Mouse (Mus musculus): Measurements from ENCODE around the gene Slc35b4. TPM values are rescaled to one million over a fixed set of nuclear protein-coding genes. Genes with fewer than 3 reads are reported as not detected.

Gene Slc35b4
- total and polyA plus RNA-seq, 3 experiments: 1.1 to 20.0 (median 16.7) TPM

GRCm38 (mm10) chr6:34194981-34195380, 18.1 kb upstream of the Slc35b4 start:
- no peak for ATAC-seq (ENCODE audit: extremely low read depth, insufficient number of reproducible peaks, low FRiP score, poor library complexity, severe bottlenecking)
- Histone ChIP-seq H3K4me1 (ENCODE audit: insufficient read depth, low read depth, low read length) (no peaks in the 10 kb centered on the region), H3K4me3 (ENCODE audit: low read depth, low read length) (no peak overlapping the region), H3K36me3 (replicated peaks) (no peaks in the 10 kb centered on the region), H3K27me3 (ENCODE audit: insufficient read depth, low read length) (peaks cover 22% of the 10 kb centered on the region), H3K9me3 (replicated peaks) (no peaks in the 10 kb centered on the region)
- DNase-seq (ENCODE audit: low spot score): no peak
- TF ChIP-seq POLR2AphosphoS5 (IDR thresholded peaks at IDR 0.05; ENCODE audit: insufficient replicate concordance, low read depth, low read length) (no peak), GATA1 (IDR thresholded peaks at IDR 0.05; ENCODE audit: borderline replicate concordance, low read length) (no peak), GATA2 (IDR thresholded peaks at IDR 0.05; ENCODE audit: borderline replicate concordance, low read depth, low read length) (no peak), TAL1 (conservative IDR thresholded peaks at IDR 0.05; ENCODE audit: low read depth, low read length) (no peak), CTCF (IDR thresholded peaks at IDR 0.05; ENCODE audit: low read depth, low read length) (no peak; the same call in 1 of the 2 replicates)

GRCm38 (mm10) chr6:34193708-34194475, 17.0 kb upstream of the Slc35b4 start:
- peaks cover 12% of the 10 kb centered on the region for H3K27me3 ChIP-seq (ENCODE audit: insufficient read depth, low read length)
- no peaks in the 10 kb centered on the region for H3K36me3 ChIP-seq (replicated peaks)
- ATAC-seq (ENCODE audit: extremely low read depth, insufficient number of reproducible peaks, low FRiP score, poor library complexity, severe bottlenecking) (no peak), DNase-seq (ENCODE audit: low spot score) (peak; percentile 29)
- no peaks in the 10 kb centered on the region for H3K9me3 ChIP-seq (replicated peaks)
- TF ChIP-seq POLR2AphosphoS5 (IDR thresholded peaks at IDR 0.05; ENCODE audit: insufficient replicate concordance, low read depth, low read length) (no peak), CTCF (IDR thresholded peaks at IDR 0.05; ENCODE audit: low read depth, low read length) (peak; percentile 79)
- H3K4me1 ChIP-seq (ENCODE audit: insufficient read depth, low read depth, low read length): no peaks in the 10 kb centered on the region
- no peak overlapping the region for H3K4me3 ChIP-seq (ENCODE audit: low read depth, low read length)

GRCm38 (mm10) chr6:34191401-34191800, 14.5 kb upstream of the Slc35b4 start:
- ATAC-seq (ENCODE audit: extremely low read depth, insufficient number of reproducible peaks, low FRiP score, poor library complexity, severe bottlenecking) (no peak), DNase-seq (ENCODE audit: low spot score) (no peak)
- no peaks in the 10 kb centered on the region for H3K4me1 ChIP-seq (ENCODE audit: insufficient read depth, low read depth, low read length)
- H3K36me3 ChIP-seq (replicated peaks): no peaks in the 10 kb centered on the region
- H3K9me3 ChIP-seq (replicated peaks): no peaks in the 10 kb centered on the region
- TF ChIP-seq GATA2 (IDR thresholded peaks at IDR 0.05; ENCODE audit: borderline replicate concordance, low read depth, low read length): no peak
- TF ChIP-seq POLR2AphosphoS5 (IDR thresholded peaks at IDR 0.05; ENCODE audit: insufficient replicate concordance, low read depth, low read length): no peak
- TF ChIP-seq TAL1 (conservative IDR thresholded peaks at IDR 0.05; ENCODE audit: low read depth, low read length): no peak
- no peak for TF ChIP-seq CTCF (IDR thresholded peaks at IDR 0.05; ENCODE audit: low read depth, low read length)
- TF ChIP-seq GATA1 (IDR thresholded peaks at IDR 0.05; ENCODE audit: borderline replicate concordance, low read length): no peak
- peaks cover 4% of the 10 kb centered on the region; the same call in 1 of the 2 replicates for H3K27me3 ChIP-seq (ENCODE audit: insufficient read depth, low read length)
- no peak overlapping the region for H3K4me3 ChIP-seq (ENCODE audit: low read depth, low read length)

GRCm38 (mm10) chr6:34189494-34189893, 12.6 kb upstream of the Slc35b4 start:
- H3K4me1 ChIP-seq (ENCODE audit: insufficient read depth, low read depth, low read length): no peaks in the 10 kb centered on the region
- no peaks in the 10 kb centered on the region for H3K9me3 ChIP-seq (replicated peaks)
- no peaks in the 10 kb centered on the region for H3K36me3 ChIP-seq (replicated peaks)
- H3K4me3 ChIP-seq (ENCODE audit: low read depth, low read length): no peak overlapping the region
- DNase-seq (ENCODE audit: low spot score) (no peak), ATAC-seq (ENCODE audit: extremely low read depth, insufficient number of reproducible peaks, low FRiP score, poor library complexity, severe bottlenecking) (no peak)
- no peak for TF ChIP-seq GATA1 (IDR thresholded peaks at IDR 0.05; ENCODE audit: borderline replicate concordance, low read length)
- TF ChIP-seq GATA2 (IDR thresholded peaks at IDR 0.05; ENCODE audit: borderline replicate concordance, low read depth, low read length): no peak
- no peak for TF ChIP-seq POLR2AphosphoS5 (IDR thresholded peaks at IDR 0.05; ENCODE audit: insufficient replicate concordance, low read depth, low read length)
- no peak for TF ChIP-seq TAL1 (conservative IDR thresholded peaks at IDR 0.05; ENCODE audit: low read depth, low read length)
- TF ChIP-seq CTCF (IDR thresholded peaks at IDR 0.05; ENCODE audit: low read depth, low read length): no peak
- no peaks in the 10 kb centered on the region for H3K27me3 ChIP-seq (ENCODE audit: insufficient read depth, low read length)

- Histone ChIP-seq H3K9me3 (replicated peaks) (no peaks in the 10 kb centered on the region), H3K4me3 (ENCODE audit: low read depth, low read length) (no peak overlapping the region), H3K36me3 (replicated peaks) (no peaks in the 10 kb centered on the region), H3K4me1 (ENCODE audit: insufficient read depth, low read depth, low read length) (no peaks in the 10 kb centered on the region; the same call in 1 of the 2 replicates), H3K27me3 (ENCODE audit: insufficient read depth, low read length) (no peaks in the 10 kb centered on the region)
- no peak for TF ChIP-seq POLR2AphosphoS5 (IDR thresholded peaks at IDR 0.05; ENCODE audit: insufficient replicate concordance, low read depth, low read length)
- no peak for TF ChIP-seq GATA1 (IDR thresholded peaks at IDR 0.05; ENCODE audit: borderline replicate concordance, low read length)
- TF ChIP-seq TAL1 (conservative IDR thresholded peaks at IDR 0.05; ENCODE audit: low read depth, low read length): no peak
- no peak for TF ChIP-seq GATA2 (IDR thresholded peaks at IDR 0.05; ENCODE audit: borderline replicate concordance, low read depth, low read length)
- TF ChIP-seq CTCF (IDR thresholded peaks at IDR 0.05; ENCODE audit: low read depth, low read length): no peak
- ATAC-seq (ENCODE audit: extremely low read depth, insufficient number of reproducible peaks, low FRiP score, poor library complexity, severe bottlenecking): no peak
- no peak for DNase-seq (ENCODE audit: low spot score)
These were observed 11.2 kb upstream of the Slc35b4 start for GRCm38 (mm10) chr6:34187986-34188599.

GRCm38 (mm10) chr6:34187273-34187863, 10.5 kb upstream of the Slc35b4 start:
- Histone ChIP-seq H3K4me1 (ENCODE audit: insufficient read depth, low read depth, low read length) (peaks cover 4% of the 10 kb centered on the region), H3K4me3 (ENCODE audit: low read depth, low read length) (no peak overlapping the region), H3K9me3 (replicated peaks) (no peaks in the 10 kb centered on the region), H3K36me3 (replicated peaks) (no peaks in the 10 kb centered on the region), H3K27me3 (ENCODE audit: insufficient read depth, low read length) (no peaks in the 10 kb centered on the region)
- no peak for ATAC-seq (ENCODE audit: extremely low read depth, insufficient number of reproducible peaks, low FRiP score, poor library complexity, severe bottlenecking)
- DNase-seq (ENCODE audit: low spot score): no peak
- TF ChIP-seq GATA2 (IDR thresholded peaks at IDR 0.05; ENCODE audit: borderline replicate concordance, low read depth, low read length): no peak
- TF ChIP-seq CTCF (IDR thresholded peaks at IDR 0.05; ENCODE audit: low read depth, low read length): no peak
- no peak for TF ChIP-seq POLR2AphosphoS5 (IDR thresholded peaks at IDR 0.05; ENCODE audit: insufficient replicate concordance, low read depth, low read length)
- no peak for TF ChIP-seq TAL1 (conservative IDR thresholded peaks at IDR 0.05; ENCODE audit: low read depth, low read length)
- TF ChIP-seq GATA1 (IDR thresholded peaks at IDR 0.05; ENCODE audit: borderline replicate concordance, low read length): no peak

Measured in G1E (cell line).